Mouse (Mus musculus) B cell, adult 62 days (primary cell): ENCODE measurements around the gene Krit1. TPM values are rescaled to one million over a fixed set of nuclear protein-coding genes. Genes with fewer than 3 reads are reported as not detected.

Experiments
- total RNA-seq: library from RNA; stranded (reverse); gene quantifications from 4 replicates; pipeline ENCODE4 v1.2.4, GENCODE M21; 2023

Krit1 gene
- 68.7 to 90.1 TPM (median 79.8 TPM) in 4 replicates for total RNA-seq

DNA sequence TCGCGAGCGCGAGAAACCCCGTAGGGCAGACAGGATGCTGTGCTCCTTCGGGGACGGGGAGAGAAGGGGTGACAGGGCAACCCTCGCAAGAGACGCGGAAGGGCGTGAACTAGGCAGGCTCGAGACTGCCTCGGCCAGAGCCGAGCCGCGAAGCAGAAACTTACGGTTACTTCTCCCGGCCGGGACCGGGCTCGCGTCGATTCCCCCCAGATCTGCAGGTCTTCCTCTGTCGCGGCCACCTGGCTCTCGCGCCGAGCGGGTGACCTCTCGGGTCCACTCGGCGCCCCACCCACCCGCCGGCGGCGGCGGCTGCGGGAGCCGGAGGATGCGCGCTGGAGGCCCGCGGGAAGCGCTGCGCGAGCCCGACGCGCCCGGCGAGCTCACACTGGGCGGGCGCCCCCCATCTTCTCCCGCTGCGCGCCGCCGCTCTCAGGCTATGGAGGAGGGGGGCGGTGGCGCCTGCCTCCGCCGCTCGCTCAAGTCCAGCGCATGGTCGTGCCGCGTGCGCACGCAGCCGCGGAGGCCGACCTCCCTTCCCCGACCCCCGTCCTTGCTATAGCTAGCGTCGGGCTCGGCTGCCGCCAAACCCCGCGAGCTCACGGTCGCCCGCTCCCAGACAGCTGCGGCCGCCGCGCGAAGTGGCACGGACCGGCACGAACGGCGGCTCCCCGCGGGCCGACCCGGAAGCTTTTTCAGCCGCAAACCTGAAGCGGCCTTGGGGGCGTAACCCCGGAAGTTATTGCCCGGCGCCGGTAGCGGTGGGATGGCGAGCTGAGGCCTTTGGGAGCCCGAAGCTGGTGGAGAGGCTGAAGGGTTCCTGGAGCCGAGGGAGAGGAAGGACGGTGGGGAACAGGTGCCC lies at the start of gene Krit1, which contains the start of gene Ankib1:
Gene Krit1, plus strand, starts transcription at position 752 of the 859 bp plus-strand sequence.
Gene Ankib1, minus strand, starts transcription at position 493 of the 859 bp plus-strand sequence.

DNA sequence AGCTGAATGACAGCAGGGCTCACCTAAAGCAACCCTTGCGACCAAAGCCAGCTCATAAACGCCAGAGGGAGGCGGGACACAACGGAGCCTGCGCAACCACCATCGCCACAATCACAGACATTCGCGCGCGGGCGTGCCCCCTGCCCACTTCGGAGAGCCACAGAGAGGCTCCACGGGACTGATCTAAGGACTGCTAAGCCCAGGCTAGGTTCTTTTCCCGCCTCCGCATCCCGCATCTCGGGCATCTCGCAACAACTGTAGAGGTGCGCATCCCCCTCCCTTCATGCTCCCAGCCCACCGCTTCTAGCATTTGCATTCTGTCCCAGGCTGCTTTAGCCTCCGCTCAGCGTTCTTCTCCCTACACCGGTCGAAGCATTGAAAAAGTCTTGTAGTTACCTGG lies 42.0 kb downstream of the Krit1 start, which contains the start of gene Lrrd1:
Gene Lrrd1, plus strand, starts transcription at position 148 of the 400 bp plus-strand sequence.

DNA sequence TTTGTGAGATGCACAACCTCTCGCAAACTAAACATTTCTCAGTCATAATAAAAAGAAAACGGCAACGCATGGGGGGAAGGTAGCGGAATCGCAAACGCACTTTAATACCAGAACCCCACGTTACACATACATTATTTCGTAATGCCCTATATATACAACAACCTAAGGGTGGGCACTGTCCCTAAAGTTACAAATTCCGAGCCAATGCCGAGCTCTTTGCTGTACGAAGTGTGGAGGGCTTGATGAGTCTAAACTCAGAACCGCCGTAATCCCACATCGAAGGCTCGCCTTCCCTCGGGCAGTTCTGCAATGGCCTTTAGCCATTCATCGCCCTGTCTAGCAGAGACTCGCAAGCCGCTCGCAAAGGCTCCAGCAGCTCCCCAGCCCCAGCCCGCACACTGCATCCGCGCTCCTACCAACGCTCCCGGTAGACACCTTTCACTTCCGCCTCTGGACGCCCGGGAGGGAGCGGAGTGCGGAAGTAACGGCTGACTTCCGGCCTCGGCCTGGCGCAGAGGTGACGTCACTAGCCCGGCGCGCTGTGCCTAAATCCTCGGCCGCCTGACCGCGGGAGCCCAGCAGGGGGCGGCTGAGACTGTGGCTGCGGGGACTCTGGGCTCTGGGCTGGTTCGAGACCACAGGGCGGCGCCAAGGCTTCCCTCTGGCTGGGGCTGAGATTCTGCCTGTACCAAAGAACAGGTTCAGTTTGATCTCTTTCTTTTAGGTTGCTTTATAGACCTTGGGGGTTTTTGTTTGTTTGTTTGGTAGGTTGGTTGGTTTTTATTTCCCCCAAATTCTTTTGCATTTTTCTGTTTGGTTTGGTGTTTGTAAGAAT lies 90.7 kb downstream of the Krit1 start, which contains the start of gene Mterf1a:
Gene Mterf1a, minus strand, starts transcription at position 475 of the 835 bp plus-strand sequence.

Other genes starting within 250 kb of the Krit1 start
- gene 1700109H08Rik, start 231.6 kb upstream of the Krit1 start, total RNA-seq: 26.3 to 32.8 TPM (median 26.9 TPM) in 4 replicates
- 18.0 to 27.7 TPM (median 26.6 TPM) in 4 replicates for gene Pex1, start 207.1 kb upstream of the Krit1 start, total RNA-seq
- 64.6 to 84.4 TPM (median 74.8 TPM) in 4 replicates for gene Rbm48, start 206.6 kb upstream of the Krit1 start, total RNA-seq
- gene Tmbim7, start 152.0 kb upstream of the Krit1 start, total RNA-seq: not detected in 4 replicates
- 31.6 to 51.4 TPM (median 47.3 TPM) in 4 replicates for gene Gatad1, start 146.0 kb upstream of the Krit1 start, total RNA-seq
- gene Ankib1, start 259 bp upstream of the Krit1 start, total RNA-seq: 54.0 to 66.5 TPM (median 56.9 TPM) in 4 replicates
- 0.18 to 0.31 TPM (median 0.20 TPM) in 3 of 4 replicates, not detected in the other for gene Lrrd1, start 42.0 kb downstream of the Krit1 start, total RNA-seq
- gene Mterf1a, start 90.7 kb downstream of the Krit1 start, total RNA-seq: 10.1 to 14.3 TPM (median 12.8 TPM) in 4 replicates
- gene Akap9, start 124.9 kb downstream of the Krit1 start, total RNA-seq: 95.6 to 109 TPM (median 107 TPM) in 4 replicates